Mouse (Mus musculus) heart, embryonic 14.5 days (tissue): Measurements from ENCODE around the gene Tbc1d5. TPM values are rescaled to one million over a fixed set of nuclear protein-coding genes. Genes with fewer than 3 reads are reported as not detected.

Source experiments
- ATAC-seq: fragments of 200-750 bp; cut with Nextera tagmentation; 2 replicates; pipeline ENCODE4 v1.8.0; 2017; ENCODE audit warnings: low read depth, moderate TSS enrichment; ENCODE audit not compliant: insufficient number of reproducible peaks, insufficient read depth, low FRiP score
- H3K27ac ChIP-seq, 2 experiments: fragments of 200-500 bp in 1 of 2; fragments of 300-500 bp in 1 of 2; sonication (generic) in 1 of 2; replicated peaks in 1 of 2; 2 replicates each; pipeline ENCODE4 v1.5.1; 2012 to 2014; ENCODE audit warnings: low read depth in 2 of 2, low read length in 2 of 2, control low read depth in 1 of 2, mild to moderate bottlenecking in 1 of 2, mixed read lengths in 1 of 2; ENCODE audit not compliant: control insufficient read depth in 1 of 2, insufficient read depth in 1 of 2
- H3K27me3 ChIP-seq: fragments of 300-500 bp; sonication (generic); 2 replicates; pipeline ENCODE4 v1.6.1; 2014; ENCODE audit warnings: mild to moderate bottlenecking, low read length, control low read depth; ENCODE audit not compliant: control insufficient read depth, insufficient read depth
- H3K36me3 ChIP-seq: fragments of 300-500 bp; sonication (generic); 2 replicates; pipeline ENCODE4 v1.6.1; 2014; ENCODE audit warnings: mild to moderate bottlenecking, control low read depth, low read length, mixed read lengths; ENCODE audit not compliant: control insufficient read depth, insufficient read depth
- H3K4me1 ChIP-seq, 2 experiments: fragments of 200-500 bp in 1 of 2; fragments of 300-500 bp in 1 of 2; sonication (generic) in 1 of 2; 2 replicates each; pipeline ENCODE4 v1.6.1; 2012 to 2014; ENCODE audit warnings: low read length in 2 of 2, control low read depth in 1 of 2, mixed read lengths in 1 of 2; ENCODE audit not compliant: control insufficient read depth in 2 of 2, insufficient read depth in 2 of 2
- H3K4me2 ChIP-seq: fragments of 300-500 bp; sonication (generic); 2 replicates; pipeline ENCODE4 v1.6.1; 2014; ENCODE audit warnings: mild to moderate bottlenecking, low read length
- H3K4me3 ChIP-seq, 2 experiments: fragments of 200-500 bp in 1 of 2; fragments of 300-500 bp in 1 of 2; sonication (generic) in 1 of 2; 2 replicates each; pipeline ENCODE4 v1.5.1; 2012 to 2014; ENCODE audit warnings: low read length in 2 of 2, mild to moderate bottlenecking in 2 of 2, control low read depth in 1 of 2, low read depth in 1 of 2, moderate library complexity in 1 of 2; ENCODE audit not compliant: control insufficient read depth in 1 of 2, insufficient read depth in 1 of 2
- H3K9ac ChIP-seq: fragments of 300-500 bp; sonication (generic); 2 replicates; pipeline ENCODE4 v1.6.1; 2014; ENCODE audit warnings: mild to moderate bottlenecking, low read length
- H3K9me3 ChIP-seq: fragments of 300-500 bp; sonication (generic); 2 replicates; pipeline ENCODE4 v1.6.1; 2016; ENCODE audit warnings: low read length, control low read depth; ENCODE audit not compliant: control insufficient read depth
- WGBS: fragments of 180-500 bp; shearing (Covaris S2); extraction: QIAGEN DNeasy Blood & Tissue Kit; methylation state at CpG from one replicate; pipeline ENCODE4 v1.1.7; 2014; 5-methylcytosine and 5-hydroxymethylcytosine counted together
- polyA plus RNA-seq: library from polyadenylated mRNA; unstranded; fragments of >200 nt; fragmentation: Nextera tagmentation; extraction: Ambion mirVana; gene quantifications from 2 replicates; pipeline ENCODE4 v1.2.1, GENCODE M21; 2014

The Tbc1d5 gene
- polyA plus RNA-seq, 1 experiment from 2014 or later, result 9.6 TPM

- no peaks in the 10 kb centered on the region for H3K27me3 ChIP-seq
- H3K4me1 ChIP-seq, result no peaks in the 10 kb centered on the region
- no peaks in the 10 kb centered on the region for H3K36me3 ChIP-seq
- no peak for ATAC-seq
- no peak overlapping the region for H3K9ac ChIP-seq
- no peak overlapping the region for H3K4me2 ChIP-seq
- H3K27ac ChIP-seq, result no peak overlapping the region
- no peaks in the 10 kb centered on the region for H3K9me3 ChIP-seq
- no peak overlapping the region for H3K4me3 ChIP-seq
- 59% methylated on average over 1 of the region's 1 CpGs for WGBS
Observed at GRCm38 (mm10) chr17:50805631-50806030, 373.5 kb downstream of the Tbc1d5 start.

DNA sequence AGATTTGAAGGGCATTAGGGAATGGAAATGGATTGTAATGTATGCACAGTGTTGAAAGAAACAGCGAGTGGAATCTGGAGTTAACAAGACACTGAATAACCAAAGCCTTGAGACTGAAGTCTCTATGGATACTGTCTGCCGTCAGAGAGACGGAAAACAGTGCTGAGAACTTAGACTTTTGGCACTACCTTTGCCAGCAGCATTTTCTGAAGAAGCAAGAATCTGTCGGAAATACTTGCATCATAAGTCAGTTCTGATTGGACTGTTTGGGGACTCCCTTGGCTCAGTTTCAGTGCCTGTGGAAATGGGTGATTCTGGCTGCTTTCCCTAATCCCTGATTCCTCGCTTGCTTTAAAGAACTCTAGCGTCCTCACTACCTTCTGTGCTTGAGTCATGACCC lies 375.9 kb downstream of the Tbc1d5 start:
- no peaks in the 10 kb centered on the region for H3K36me3 ChIP-seq
- WGBS, result 63% methylated on average over 6 of the region's 6 CpGs

GRCm38 (mm10) chr17:50802380-50802779 lies 376.8 kb downstream of the Tbc1d5 start:
- no peak overlapping the region for H3K27ac ChIP-seq
- no peaks in the 10 kb centered on the region for H3K9me3 ChIP-seq
- no peaks in the 10 kb centered on the region for H3K27me3 ChIP-seq
- H3K9ac ChIP-seq, result no peak overlapping the region
- no peaks in the 10 kb centered on the region for H3K4me1 ChIP-seq
- no peaks in the 10 kb centered on the region for H3K36me3 ChIP-seq
- no peak overlapping the region for H3K4me2 ChIP-seq
- no peak overlapping the region for H3K4me3 ChIP-seq
- no peak for ATAC-seq
- WGBS, result 85% methylated on average over 8 of the region's 8 CpGs

More for the DNA sequence above, 375.9 kb downstream of the Tbc1d5 start:
- no peaks in the 10 kb centered on the region for H3K4me1 ChIP-seq
- H3K9ac ChIP-seq, result no peak overlapping the region
- no peak overlapping the region for H3K27ac ChIP-seq
- H3K4me3 ChIP-seq, result no peak overlapping the region
- no peaks in the 10 kb centered on the region for H3K9me3 ChIP-seq
- ATAC-seq, result no peak
- H3K27me3 ChIP-seq, result no peaks in the 10 kb centered on the region
- no peak overlapping the region for H3K4me2 ChIP-seq

DNA sequence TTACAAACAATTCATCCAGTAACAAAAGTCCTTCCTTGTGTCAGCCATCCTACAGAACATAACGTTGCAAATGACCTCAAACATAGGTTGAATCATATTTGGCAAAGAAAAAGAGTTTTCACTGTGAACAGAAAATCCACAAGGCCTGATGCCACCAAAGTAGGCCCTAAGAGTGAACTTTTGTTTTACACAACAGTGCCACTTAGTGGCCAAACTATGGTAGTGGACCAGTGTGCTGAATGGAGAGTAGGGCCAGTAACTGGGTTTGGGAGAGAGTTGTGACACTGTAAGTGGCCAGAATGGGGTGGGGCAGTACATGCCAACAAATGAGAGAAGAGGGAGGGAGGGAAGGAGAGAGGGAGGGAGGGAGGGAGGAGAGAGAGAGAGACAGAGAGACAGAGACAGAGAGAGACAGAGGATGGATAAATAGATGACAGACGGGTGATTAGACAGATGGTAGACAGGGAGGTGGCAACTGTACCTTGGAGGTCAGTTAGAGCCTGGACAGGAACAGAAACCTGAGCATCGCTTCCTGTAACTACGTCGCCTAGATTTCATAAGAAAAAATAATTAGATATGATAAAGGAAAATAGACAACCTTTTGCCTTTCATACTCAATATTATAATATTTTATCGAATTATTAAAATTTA lies 383.6 kb downstream of the Tbc1d5 start:
- Histone ChIP-seq H3K36me3 (no peaks in the 10 kb centered on the region), H3K4me2 (no peak overlapping the region), H3K27ac (no peak overlapping the region), H3K9ac (no peak overlapping the region), H3K9me3 (no peaks in the 10 kb centered on the region), H3K4me3 (no peak overlapping the region), H3K4me1 (no peaks in the 10 kb centered on the region), H3K27me3 (no peaks in the 10 kb centered on the region)
- no peak; the same call in 1 of the 2 replicates for ATAC-seq
- WGBS, result 70% methylated on average over 6 of the region's 6 CpGs

- Histone ChIP-seq H3K9ac (no peak overlapping the region), H3K4me1 (no peaks in the 10 kb centered on the region), H3K4me2 (no peak overlapping the region), H3K9me3 (no peaks in the 10 kb centered on the region), H3K27ac (no peak overlapping the region), H3K4me3 (no peak overlapping the region), H3K27me3 (no peaks in the 10 kb centered on the region), H3K36me3 (no peaks in the 10 kb centered on the region)
- ATAC-seq, result no peak
- 85% methylated on average over 2 of the region's 2 CpGs for WGBS
Observed at GRCm38 (mm10) chr17:50791671-50792070, 387.5 kb downstream of the Tbc1d5 start.

- H3K36me3 ChIP-seq, result no peaks in the 10 kb centered on the region
- H3K27me3 ChIP-seq, result no peaks in the 10 kb centered on the region
- H3K4me2 ChIP-seq, result no peak overlapping the region
- no peak overlapping the region for H3K9ac ChIP-seq
- H3K4me1 ChIP-seq, result no peaks in the 10 kb centered on the region
- H3K27ac ChIP-seq, result no peak overlapping the region
- H3K9me3 ChIP-seq, result no peaks in the 10 kb centered on the region
- ATAC-seq, result no peak
- no peak overlapping the region for H3K4me3 ChIP-seq
- 85% methylated on average over 4 of the region's 4 CpGs for WGBS
Observed at GRCm38 (mm10) chr17:50788835-50789234, 390.3 kb downstream of the Tbc1d5 start.

DNA sequence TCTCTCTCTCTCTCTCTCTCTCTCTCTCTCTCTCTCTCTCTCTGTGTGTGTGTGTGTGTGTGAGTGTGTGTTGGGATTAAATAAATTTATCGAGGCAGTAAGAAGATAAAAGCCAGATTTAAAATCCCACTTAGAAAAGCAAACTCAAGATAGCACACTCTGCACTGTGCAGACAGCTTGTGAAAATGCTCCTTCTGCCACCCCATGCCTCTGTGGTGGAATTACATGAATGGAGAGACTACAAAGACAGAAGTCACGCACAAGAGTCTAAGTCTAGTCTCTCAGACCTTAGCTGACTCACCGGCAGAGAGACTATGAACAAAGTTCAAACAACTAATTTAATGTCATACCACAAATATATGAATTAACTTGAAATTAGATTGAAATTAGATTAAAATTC lies 403.9 kb downstream of the Tbc1d5 start:
- H3K9ac ChIP-seq, result no peak overlapping the region
- H3K27me3 ChIP-seq, result no peaks in the 10 kb centered on the region
- H3K4me1 ChIP-seq, result no peaks in the 10 kb centered on the region
- no peaks in the 10 kb centered on the region for H3K9me3 ChIP-seq
- no peak overlapping the region for H3K4me2 ChIP-seq
- H3K27ac ChIP-seq, result no peak overlapping the region
- H3K4me3 ChIP-seq, result no peak overlapping the region
- 33% methylated on average over 3 of the region's 3 CpGs for WGBS
- ATAC-seq, result no peak; the same call in 1 of the 2 replicates
- H3K36me3 ChIP-seq, result no peaks in the 10 kb centered on the region

- no peak for ATAC-seq
- Histone ChIP-seq H3K27me3 (no peaks in the 10 kb centered on the region), H3K4me1 (peaks cover 8 to 16% of the 10 kb centered on the region in 2 experiments), H3K4me3 (no peak overlapping the region), H3K9me3 (no peaks in the 10 kb centered on the region), H3K36me3 (no peaks in the 10 kb centered on the region), H3K4me2 (no peak overlapping the region), H3K9ac (no peak overlapping the region), H3K27ac (no peak overlapping the region)
- 96% methylated on average over 7 of the region's 7 CpGs for WGBS
Observed at GRCm38 (mm10) chr17:50764387-50764786, 414.8 kb downstream of the Tbc1d5 start.
